Mouse (Mus musculus) kidney, postnatal 0 days (tissue): ENCODE results near the gene Lkaaear1. TPM values are rescaled to one million over a fixed set of nuclear protein-coding genes. Genes with fewer than 3 reads are reported as not detected.

ENCODE experiments used
- ATAC-seq: fragments of 200-750 bp; cut with Nextera tagmentation; replicated peaks from 2 replicates; pipeline ENCODE4 v1.8.0; 2017; ENCODE audit warnings: low read depth, moderate number of reproducible peaks, moderate TSS enrichment, moderate library complexity; ENCODE audit not compliant: low FRiP score
- DNase-seq: peaks from one replicate; pipeline ENCODE4 v3.0.0-alpha.2; 2016; ENCODE audit warnings: low spot score
- H3K27ac ChIP-seq: fragments of 300-500 bp; sonication (generic); 2 replicates; pipeline ENCODE4 v1.5.1; 2014; ENCODE audit warnings: mild to moderate bottlenecking
- H3K27me3 ChIP-seq: fragments of 300-500 bp; sonication (generic); 2 replicates; pipeline ENCODE4 v1.6.1; 2014; ENCODE audit warnings: low read length, mixed read lengths; ENCODE audit not compliant: insufficient read depth
- H3K36me3 ChIP-seq: fragments of 300-500 bp; sonication (generic); 2 replicates; pipeline ENCODE4 v1.6.1; 2014; ENCODE audit warnings: low read length, mixed read lengths; ENCODE audit not compliant: insufficient read depth
- H3K4me1 ChIP-seq: fragments of 300-500 bp; sonication (generic); replicated peaks from 2 replicates; pipeline ENCODE4 v1.6.1; 2014; ENCODE audit warnings: antibody characterized with exemption, low read length, mixed read lengths; ENCODE audit not compliant: insufficient read depth
- H3K4me2 ChIP-seq: fragments of 300-500 bp; sonication (generic); 2 replicates; pipeline ENCODE4 v1.6.1; 2014; ENCODE audit warnings: mild to moderate bottlenecking, low read length, moderate library complexity, mixed read lengths
- H3K4me3 ChIP-seq: fragments of 300-500 bp; sonication (generic); replicated peaks from 2 replicates; pipeline ENCODE4 v1.5.1; 2014; ENCODE audit warnings: low read depth, low read length
- H3K9ac ChIP-seq: fragments of 300-500 bp; sonication (generic); 2 replicates; pipeline ENCODE4 v1.6.1; 2014; ENCODE audit warnings: low read depth, low read length
- H3K9me3 ChIP-seq: fragments of 300-500 bp; sonication (generic); replicated peaks from 2 replicates; pipeline ENCODE4 v1.6.1; 2016; ENCODE audit warnings: low read length, inconsistent platforms, mixed read lengths
- CTCF ChIP-seq: IDR thresholded peaks from 2 replicates; pipeline ENCODE4 v1.5.1; 2016; ENCODE audit warnings: antibody characterized with exemption, low read depth, mild to moderate bottlenecking, moderate library complexity
- WGBS: fragments of 180-500 bp; shearing (Covaris S2); extraction: QIAGEN DNeasy Blood & Tissue Kit; methylation state at CpG from one replicate; pipeline ENCODE4 v1.1.7; 2014; 5-methylcytosine and 5-hydroxymethylcytosine counted together
- polyA plus RNA-seq: library from polyadenylated mRNA; unstranded; fragments of >200 nt; fragmentation: Nextera tagmentation; extraction: Ambion mirVana; gene quantifications from 2 replicates; pipeline ENCODE4 v1.2.1, GENCODE M21; 2015

Lkaaear1 gene
- polyA plus RNA-seq, 1 experiment from 2014 or later: not detected

GRCm38 (mm10) chr2:181674934-181675333 lies 23.3 kb downstream of the Lkaaear1 start:
- H3K36me3 ChIP-seq: no peaks in the 10 kb centered on the region
- H3K27me3 ChIP-seq: peaks cover 32% of the 10 kb centered on the region
- 79% methylated on average over 4 of the region's 4 CpGs for WGBS
- no peaks in the 10 kb centered on the region for H3K9me3 ChIP-seq
- no peak for ATAC-seq
- H3K4me2 ChIP-seq: no peak overlapping the region
- H3K4me1 ChIP-seq: peaks cover 21% of the 10 kb centered on the region
- H3K4me3 ChIP-seq: no peak overlapping the region
- H3K27ac ChIP-seq: peak overlapping the region; percentile 72; the same call in 1 of the 2 replicates
- no peak for TF ChIP-seq CTCF
- DNase-seq: no peak
- no peak overlapping the region for H3K9ac ChIP-seq

GRCm38 (mm10) chr2:181673501-181673900 lies 24.7 kb downstream of the Lkaaear1 start:
- no peak overlapping the region for H3K4me2 ChIP-seq
- H3K27ac ChIP-seq: no peak overlapping the region
- peaks cover 21% of the 10 kb centered on the region for H3K4me1 ChIP-seq
- TF ChIP-seq CTCF: no peak
- peak; percentile 43 for DNase-seq
- no peak overlapping the region for H3K9ac ChIP-seq
- H3K27me3 ChIP-seq: peaks cover 34% of the 10 kb centered on the region
- H3K9me3 ChIP-seq: no peaks in the 10 kb centered on the region
- no peak overlapping the region for H3K4me3 ChIP-seq
- no peaks in the 10 kb centered on the region for H3K36me3 ChIP-seq
- 54% methylated on average over 1 of the region's 1 CpGs for WGBS
- peak; percentile 48; the same call in 1 of the 2 replicates for ATAC-seq

- no peak for DNase-seq
- Histone ChIP-seq H3K9ac (no peak overlapping the region), H3K27me3 (peaks cover 34% of the 10 kb centered on the region), H3K27ac (no peak overlapping the region), H3K4me1 (peaks cover 21% of the 10 kb centered on the region), H3K9me3 (no peaks in the 10 kb centered on the region), H3K36me3 (no peaks in the 10 kb centered on the region), H3K4me3 (no peak overlapping the region), H3K4me2 (no peak overlapping the region)
- no peak for TF ChIP-seq CTCF
- 27% methylated on average over 7 of the region's 7 CpGs for WGBS
- no peak for ATAC-seq
These were observed 26.3 kb downstream of the Lkaaear1 start for GRCm38 (mm10) chr2:181671984-181672383.

GRCm38 (mm10) chr2:181671326-181671725 lies 26.9 kb downstream of the Lkaaear1 start, which contains the start of gene Sox18:
TSS of gene Sox18 (minus strand) at chr2:181671640.
- TF ChIP-seq CTCF: no peak
- Histone ChIP-seq H3K4me1 (peaks cover 21% of the 10 kb centered on the region), H3K27ac (peak within 1 kb of the TSS; percentile 63), H3K4me3 (peak within 1 kb of the TSS; percentile 43), H3K9me3 (no peaks in the 10 kb centered on the region), H3K36me3 (no peaks in the 10 kb centered on the region), H3K4me2 (peak within 1 kb of the TSS; percentile 58), H3K9ac (peak within 1 kb of the TSS; percentile 62), H3K27me3 (peaks cover 34% of the 10 kb centered on the region)
- under 1% methylated on average over 36 of the region's 43 CpGs for WGBS
- no peak for ATAC-seq
- DNase-seq: peak; percentile 41

GRCm38 (mm10) chr2:181670913-181671311 lies 27.3 kb downstream of the Lkaaear1 start:
- no peak for ATAC-seq
- H3K4me2 ChIP-seq: peak overlapping the region; percentile 58
- DNase-seq: no peak
- TF ChIP-seq CTCF: no peak
- no peaks in the 10 kb centered on the region for H3K9me3 ChIP-seq
- 1% methylated on average over 41 of the region's 41 CpGs for WGBS
- peak overlapping the region; percentile 43 for H3K4me3 ChIP-seq
- H3K4me1 ChIP-seq: peaks cover 19% of the 10 kb centered on the region
- no peaks in the 10 kb centered on the region for H3K36me3 ChIP-seq
- peaks cover 34% of the 10 kb centered on the region for H3K27me3 ChIP-seq
- peak overlapping the region; percentile 62 for H3K9ac ChIP-seq
- peak overlapping the region; percentile 63 for H3K27ac ChIP-seq

GRCm38 (mm10) chr2:181670285-181670912 lies 27.8 kb downstream of the Lkaaear1 start:
- peak; percentile 13 for DNase-seq
- ATAC-seq: peak; percentile 40; the same call in 1 of the 2 replicates
- H3K4me2 ChIP-seq: peak overlapping the region; percentile 58
- TF ChIP-seq CTCF: 0 out of 2 replicates have a peak, but pooled peaks have one; percentile 30
- H3K9me3 ChIP-seq: no peaks in the 10 kb centered on the region
- peaks cover 14% of the 10 kb centered on the region for H3K4me1 ChIP-seq
- WGBS: 2% methylated on average over 56 of the region's 56 CpGs
- H3K36me3 ChIP-seq: no peaks in the 10 kb centered on the region
- peak overlapping the region; percentile 62 for H3K9ac ChIP-seq
- H3K4me3 ChIP-seq: peak overlapping the region; percentile 43
- H3K27me3 ChIP-seq: peaks cover 34% of the 10 kb centered on the region
- peak overlapping the region; percentile 63 for H3K27ac ChIP-seq
